Mouse (Mus musculus) heart, adult 2 months (tissue): ENCODE measurements around the gene Plac1. TPM values are rescaled to one million over a fixed set of nuclear protein-coding genes. Genes with fewer than 3 reads are reported as not detected.

ENCODE experiments used
- DNase-seq, 2 experiments: peaks; one replicate each; pipeline ENCODE4 v3.0.0; 2021
- H3K27ac ChIP-seq: fragments of 200-600 bp; 2 replicates; pipeline ENCODE4 v1.8.1; 2022
- H3K27me3 ChIP-seq: fragments of 200-500 bp; 2 replicates; pipeline ENCODE4 v1.6.1; 2012; ENCODE audit warnings: mild to moderate bottlenecking, low read length, inconsistent platforms, mixed read lengths; ENCODE audit not compliant: control insufficient read depth, insufficient read depth
- H3K36me3 ChIP-seq: fragments of 200-500 bp; 2 replicates; pipeline ENCODE4 v1.6.1; 2012; ENCODE audit warnings: low read length, inconsistent platforms; ENCODE audit not compliant: control insufficient read depth, insufficient read depth
- H3K4me1 ChIP-seq: fragments of 200-500 bp; 2 replicates; pipeline ENCODE4 v1.6.1; 2011; ENCODE audit warnings: low read length; ENCODE audit not compliant: control insufficient read depth, insufficient read depth
- H3K4me3 ChIP-seq: fragments of 200-600 bp; 2 replicates; pipeline ENCODE4 v1.8.1; 2022
- H3K79me2 ChIP-seq: fragments of 200-500 bp; replicated peaks from 2 replicates; pipeline ENCODE4 v1.6.1; 2012; ENCODE audit warnings: mild to moderate bottlenecking, inconsistent platforms, low read length, moderate library complexity, mixed read lengths; ENCODE audit not compliant: control insufficient read depth, insufficient read depth
- H3K9ac ChIP-seq: fragments of 200-500 bp; 2 replicates; pipeline ENCODE4 v1.6.1; 2012; ENCODE audit warnings: low read depth, mild to moderate bottlenecking, control low read depth, inconsistent platforms, low read length, mixed read lengths
- CTCF ChIP-seq: fragments of 200-600 bp; IDR thresholded peaks from 2 replicates; pipeline ENCODE4 v1.8.1; 2022; ENCODE audit warnings: antibody characterized with exemption, mild to moderate bottlenecking, moderate library complexity
- EP300 ChIP-seq: fragments of 200-500 bp; IDR thresholded peaks from 2 replicates; pipeline ENCODE4 v1.6.1; 2011; ENCODE audit warnings: low read depth, low read length, control low read depth; ENCODE audit not compliant: insufficient read depth
- POLR2A ChIP-seq: fragments of 200-500 bp; IDR thresholded peaks from 2 replicates; pipeline ENCODE4 v1.6.1; 2011; ENCODE audit warnings: mild to moderate bottlenecking, low read depth, low read length, control low read depth; ENCODE audit not compliant: insufficient read depth
- WGBS: fragments of 180-500 bp; shearing (Covaris S2); methylation state at CpG from one replicate; pipeline ENCODE4 v1.1.7; 2018; 5-methylcytosine and 5-hydroxymethylcytosine counted together
- intact Hi-C: fragments of 180-260 bp; cut with DNase I; formaldehyde crosslinking; loops from one replicate; pipeline ENCODE4 v1.15.1; 2025
- polyA plus RNA-seq: library from polyadenylated mRNA; depleted of rRNA; stranded (reverse); fragments of >200 nt; gene quantifications from 2 replicates; pipeline ENCODE4 v1.2.3, GENCODE M21; 2012
- total RNA-seq, 2 experiments: library from RNA; stranded (reverse); gene quantifications; 2 replicates each; pipeline ENCODE4 v1.2.3; 2021

The Plac1 gene
- total and polyA plus RNA-seq, 3 experiments = not detected

GRCm38 (mm10) chrX:53231965-53232364, 7.9 kb downstream of the Plac1 start:
- Histone ChIP-seq H3K9ac (peak overlapping the region; percentile 19; the same call in 1 of the 2 replicates), H3K4me1 (no peaks in the 10 kb centered on the region), H3K27ac (no peak overlapping the region), H3K36me3 (no peaks in the 10 kb centered on the region), H3K27me3 (no peaks in the 10 kb centered on the region), H3K4me3 (peak overlapping the region; percentile 24; the same call in 1 of the 2 replicates), H3K79me2 (no peaks in the 10 kb centered on the region)
- TF ChIP-seq CTCF (no peak), POLR2A (no peak), EP300 (no peak)
- intact Hi-C loops = loop anchor here (2.0 to 10.0 kb wide), 2 partner anchors 177 to 207 kb away; no protein-coding TSS in a partner anchor
- WGBS = 26% methylated on average over 13 of the region's 13 CpGs
- peak in 1 of 2 experiments; percentile 17 for DNase-seq

GRCm38 (mm10) chrX:53224353-53224944, 15.5 kb downstream of the Plac1 start:
- no peak overlapping the region for H3K9ac ChIP-seq
- H3K36me3 ChIP-seq = no peaks in the 10 kb centered on the region
- H3K27ac ChIP-seq = no peak overlapping the region
- H3K79me2 ChIP-seq = no peaks in the 10 kb centered on the region
- H3K4me3 ChIP-seq = no peak overlapping the region
- H3K27me3 ChIP-seq = no peaks in the 10 kb centered on the region
- 58% methylated on average over 6 of the region's 6 CpGs for WGBS
- DNase-seq = no peak
- H3K4me1 ChIP-seq = no peaks in the 10 kb centered on the region
- TF ChIP-seq CTCF = no peak
- TF ChIP-seq EP300 = no peak
- no peak for TF ChIP-seq POLR2A
- intact Hi-C loops = no loop called here

GRCm38 (mm10) chrX:53220855-53221254, 19.1 kb downstream of the Plac1 start:
- H3K27ac ChIP-seq = no peak overlapping the region
- no peaks in the 10 kb centered on the region for H3K4me1 ChIP-seq
- 77% methylated on average over 9 of the region's 9 CpGs for WGBS
- H3K36me3 ChIP-seq = no peaks in the 10 kb centered on the region
- no peak overlapping the region for H3K9ac ChIP-seq
- intact Hi-C loops = no loop called here
- TF ChIP-seq EP300 (no peak), POLR2A (no peak), CTCF (no peak)
- H3K79me2 ChIP-seq = no peaks in the 10 kb centered on the region
- no peaks in the 10 kb centered on the region for H3K27me3 ChIP-seq
- no peak overlapping the region for H3K4me3 ChIP-seq
- peak in 1 of 2 experiments; percentile 44 for DNase-seq

GRCm38 (mm10) chrX:53214557-53215229, 25.2 kb downstream of the Plac1 start:
- no peaks in the 10 kb centered on the region for H3K27me3 ChIP-seq
- TF ChIP-seq EP300 = no peak
- no peak for TF ChIP-seq POLR2A
- no peak for TF ChIP-seq CTCF
- intact Hi-C loops = loop anchor here (10.0 kb wide), 1 partner anchor 100 kb away; no protein-coding TSS in a partner anchor
- H3K4me3 ChIP-seq = no peak overlapping the region
- WGBS = 49% methylated on average over 7 of the region's 7 CpGs
- no peaks in the 10 kb centered on the region for H3K79me2 ChIP-seq
- H3K27ac ChIP-seq = no peak overlapping the region
- DNase-seq = peak in 1 of 2 experiments; percentile 15
- H3K4me1 ChIP-seq = peaks cover 3% of the 10 kb centered on the region
- no peaks in the 10 kb centered on the region for H3K36me3 ChIP-seq
- no peak overlapping the region for H3K9ac ChIP-seq

GRCm38 (mm10) chrX:53213838-53214237, 26.1 kb downstream of the Plac1 start:
- no peak for DNase-seq
- H3K4me1 ChIP-seq = peaks cover 3% of the 10 kb centered on the region
- WGBS = 64% methylated on average over 2 of the region's 2 CpGs
- no peak overlapping the region for H3K27ac ChIP-seq
- H3K27me3 ChIP-seq = no peaks in the 10 kb centered on the region
- H3K4me3 ChIP-seq = no peak overlapping the region
- intact Hi-C loops = loop anchor here (10.0 kb wide), 1 partner anchor 99 kb away; no protein-coding TSS in a partner anchor
- TF ChIP-seq CTCF (no peak), EP300 (no peak), POLR2A (no peak)
- no peak overlapping the region for H3K9ac ChIP-seq
- no peaks in the 10 kb centered on the region for H3K36me3 ChIP-seq
- no peaks in the 10 kb centered on the region for H3K79me2 ChIP-seq

DNA sequence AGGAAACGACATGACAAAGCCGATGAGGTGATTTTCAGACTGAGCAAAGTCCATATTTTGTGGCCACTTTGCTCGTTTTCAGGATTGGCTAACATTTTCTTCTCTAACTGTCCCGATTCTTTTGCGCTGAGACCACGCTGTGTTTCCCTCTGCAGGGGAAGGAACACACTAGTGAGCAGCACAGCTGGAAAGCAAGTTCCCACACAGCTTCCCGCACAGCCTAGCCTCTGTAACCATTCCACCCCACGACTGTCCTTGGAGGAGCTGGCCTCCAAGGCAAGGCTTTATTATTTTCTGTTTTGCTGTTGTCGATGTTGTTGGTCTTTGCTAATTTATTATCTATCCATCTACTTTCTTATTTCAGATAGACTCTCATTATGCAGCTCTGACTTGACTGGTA, 27.4 kb downstream of the Plac1 start:
- intact Hi-C loops = loop anchor here (10.0 kb wide), 1 partner anchor 98 kb away; no protein-coding TSS in a partner anchor
- 39% methylated on average over 9 of the region's 9 CpGs for WGBS

More for the DNA sequence above, 27.4 kb downstream of the Plac1 start:
- H3K27me3 ChIP-seq = no peaks in the 10 kb centered on the region
- no peaks in the 10 kb centered on the region for H3K79me2 ChIP-seq
- H3K4me3 ChIP-seq = no peak overlapping the region
- H3K9ac ChIP-seq = no peak overlapping the region
- H3K4me1 ChIP-seq = peaks cover 3% of the 10 kb centered on the region
- no peaks in the 10 kb centered on the region for H3K36me3 ChIP-seq
- peak overlapping the region; percentile 15; the same call in 1 of the 2 replicates for H3K27ac ChIP-seq
- TF ChIP-seq POLR2A (no peak), CTCF (no peak), EP300 (no peak)
- DNase-seq = no peak
